Mouse (Mus musculus) kidney, adult 8-10 months (tissue): ENCODE measurements around the gene Foxn3.

Experiments used
- DNase-seq, 2 experiments: peaks; one replicate each; pipeline ENCODE4 v3.0.0; 2022

The Foxn3 gene

DNA sequence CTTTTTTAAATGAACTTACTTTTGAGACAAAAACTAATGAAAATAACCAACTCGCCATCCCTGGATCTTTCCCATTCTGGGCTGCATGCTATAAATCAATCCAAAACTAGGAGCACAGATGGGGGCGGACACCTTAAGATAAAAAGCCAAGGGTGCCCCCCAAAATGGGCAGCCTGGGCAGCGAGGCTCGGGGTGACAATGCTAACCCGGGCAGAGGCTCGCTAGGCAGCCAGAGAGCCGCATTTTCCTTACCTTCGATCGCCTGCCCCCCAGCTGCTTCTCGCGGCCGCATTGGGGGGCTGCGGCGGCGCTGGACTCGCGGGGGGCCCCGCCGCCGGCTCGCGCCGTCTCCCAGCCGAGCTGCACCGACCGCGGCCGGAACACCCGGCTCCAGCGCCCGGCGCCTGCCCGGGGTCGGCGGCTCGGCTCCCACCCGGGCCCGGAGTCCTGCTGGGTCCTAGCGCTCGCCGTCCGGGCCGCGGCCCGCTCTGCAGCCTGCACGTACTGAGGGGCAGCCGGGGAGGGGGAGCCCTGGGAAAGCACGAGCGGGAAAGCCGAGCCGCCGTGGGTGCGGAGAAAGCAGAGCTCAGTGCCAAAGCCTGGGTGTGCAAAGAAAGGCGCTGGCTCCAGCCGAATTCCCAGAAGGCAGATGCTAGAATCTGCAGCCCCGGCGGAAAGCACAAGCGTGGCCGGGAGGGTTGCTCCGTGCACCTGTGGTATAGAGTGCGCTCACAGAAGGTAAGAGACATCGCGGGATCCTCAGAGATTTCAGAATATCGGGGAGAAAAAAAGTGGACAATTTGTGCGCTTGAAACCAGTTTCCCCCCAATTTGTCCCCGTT lies at the start of gene Foxn3:
Foxn3 (minus strand) TSS at position 364 of the 841 bp plus-strand sequence.
- DNase-seq: peak; percentile 41 to 58

- DNase-seq: no peak
Measured at GRCm38 (mm10) chr12:99612181-99612871, 48.9 kb upstream of the Foxn3 start.

- DNase-seq: no peak
Measured at GRCm38 (mm10) chr12:99610868-99611267, 47.5 kb upstream of the Foxn3 start.

DNA sequence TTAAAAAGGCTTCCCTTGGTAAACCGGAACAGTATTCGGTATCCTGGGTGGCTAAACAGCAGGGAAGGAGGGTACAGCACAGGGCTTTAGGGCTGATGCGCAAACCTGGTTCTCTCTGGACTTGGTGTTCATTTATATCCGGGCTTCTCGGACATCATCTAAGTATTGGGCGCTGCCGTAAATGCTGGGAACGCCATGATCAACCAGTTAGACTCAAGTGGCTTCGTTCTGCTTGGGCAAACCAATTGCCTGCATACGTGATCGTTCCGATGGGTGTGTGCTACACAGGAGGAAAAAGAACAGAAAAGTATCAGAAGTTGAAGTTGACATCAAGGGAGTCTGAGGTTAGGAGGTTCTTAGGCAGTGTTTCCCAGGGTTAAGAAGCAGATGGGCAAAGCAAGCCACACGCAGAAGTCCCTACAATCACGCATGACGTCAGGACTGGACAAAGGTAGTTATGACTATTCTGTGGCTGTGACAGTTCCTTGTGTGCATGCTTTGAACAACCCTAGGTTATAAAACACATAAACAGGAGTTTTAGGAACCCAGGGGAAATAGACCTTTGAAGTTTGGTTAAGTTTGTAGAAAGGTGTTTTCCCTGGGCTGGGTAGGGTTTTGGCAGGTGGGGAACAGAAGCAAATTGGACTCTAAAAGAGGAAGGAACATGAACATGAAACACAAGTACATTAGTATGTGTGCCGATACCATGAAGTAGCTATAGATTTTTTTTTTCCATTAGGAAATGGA lies 46.9 kb upstream of the Foxn3 start:
- DNase-seq: no peak

DNA sequence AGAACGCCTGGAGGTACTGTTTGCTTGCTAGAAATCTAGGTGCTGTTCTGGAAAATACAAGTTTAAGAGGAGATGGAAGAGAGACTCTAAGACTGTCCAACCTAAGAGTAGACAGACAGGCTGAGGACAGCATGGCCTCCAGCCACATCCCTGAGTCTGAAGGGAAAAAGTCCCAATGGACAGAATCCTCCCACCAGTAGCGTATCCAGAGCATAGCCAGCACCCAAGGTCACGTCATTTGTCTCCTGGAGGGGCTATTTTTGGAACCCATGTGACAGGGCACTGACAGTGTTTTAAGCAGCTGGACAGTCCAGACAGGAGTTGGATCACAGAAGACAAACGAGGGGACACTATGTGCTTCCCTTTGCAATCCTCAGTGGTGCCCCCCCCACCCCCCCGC lies 46.3 kb upstream of the Foxn3 start:
- no peak for DNase-seq

DNA sequence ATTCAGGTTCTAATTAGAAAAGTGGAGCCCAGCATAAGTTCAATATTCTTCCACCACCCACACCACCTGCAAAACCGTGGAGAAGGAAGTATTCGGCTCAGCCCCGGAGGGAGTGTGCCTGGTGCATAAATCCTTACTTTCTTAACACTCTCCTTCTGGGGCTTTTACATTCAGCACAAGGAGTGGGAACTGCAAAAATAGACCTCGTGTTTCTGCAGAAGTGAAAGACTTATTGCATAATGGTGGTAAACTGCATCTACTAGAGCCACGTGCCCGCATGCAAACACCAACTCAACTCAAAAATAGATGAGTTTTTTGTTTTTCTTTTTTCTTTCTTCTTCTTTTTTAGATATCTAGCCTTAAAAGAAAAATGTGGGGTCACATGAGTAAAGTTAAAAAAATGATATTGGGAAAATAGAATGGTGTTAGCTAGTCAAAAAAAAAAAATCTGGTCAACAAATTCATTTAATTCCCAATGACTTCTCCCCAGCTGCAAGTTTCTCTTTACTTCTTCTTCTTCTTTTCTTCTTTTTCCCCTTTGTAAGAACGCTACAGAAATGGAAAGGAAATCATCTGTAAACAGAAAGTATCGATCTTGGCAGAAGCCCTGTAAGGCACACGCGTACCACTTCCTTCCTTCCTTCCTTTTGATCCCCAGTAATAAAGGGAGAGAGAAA lies 45.0 kb upstream of the Foxn3 start:
- no peak for DNase-seq

GRCm38 (mm10) chr12:99603381-99603780 lies 40.0 kb upstream of the Foxn3 start:
- DNase-seq: no peak

- no peak for DNase-seq
Measured at GRCm38 (mm10) chr12:99601841-99602240, 38.5 kb upstream of the Foxn3 start.

DNA sequence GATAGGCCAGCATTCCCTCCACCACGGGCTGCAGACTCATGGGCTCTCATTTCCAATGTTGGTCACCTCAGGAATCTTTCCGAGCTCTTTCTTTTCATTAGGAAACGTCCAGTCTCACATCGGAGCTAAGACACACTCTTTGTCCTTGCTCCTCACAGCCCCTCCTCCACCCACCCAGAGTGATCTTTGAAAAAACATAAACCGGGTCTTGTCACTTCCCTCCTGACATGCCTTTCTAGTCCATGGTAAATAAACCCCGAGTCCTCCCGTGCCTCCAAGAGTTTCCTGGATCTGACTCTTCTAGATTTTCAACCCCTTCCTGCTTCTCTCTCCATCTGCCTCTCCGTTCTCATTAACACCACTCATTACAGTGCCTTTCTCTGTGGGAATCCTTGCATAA lies 38.0 kb upstream of the Foxn3 start:
- DNase-seq: no peak

DNA sequence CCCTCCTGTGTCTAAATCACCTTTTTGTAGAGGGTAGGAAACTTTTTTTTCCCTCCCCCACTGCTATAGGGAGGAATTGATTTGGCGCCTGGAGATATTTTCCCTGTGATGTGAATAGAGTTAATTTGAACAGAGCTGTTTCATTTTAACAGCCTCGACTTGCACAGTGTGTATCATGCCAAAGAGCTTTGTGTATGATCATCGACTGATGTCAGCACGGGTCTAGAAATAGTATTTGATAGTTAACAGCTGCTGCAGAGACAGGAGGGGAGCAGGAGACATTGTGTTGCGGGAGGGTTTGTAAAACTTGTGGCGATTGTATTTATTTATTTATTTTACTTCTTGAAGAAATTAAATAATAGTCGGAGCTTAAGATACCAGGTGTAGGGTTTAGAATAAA lies 36.2 kb upstream of the Foxn3 start:
- DNase-seq: no peak

GRCm38 (mm10) chr12:99596397-99596796 lies 33.0 kb upstream of the Foxn3 start:
- DNase-seq: no peak

GRCm38 (mm10) chr12:99587338-99587737 lies 24.0 kb upstream of the Foxn3 start:
- DNase-seq: no peak

- DNase-seq: no peak
Measured at GRCm38 (mm10) chr12:99579989-99580388, 16.6 kb upstream of the Foxn3 start.

- DNase-seq: no peak
Measured at GRCm38 (mm10) chr12:99576682-99577081, 13.3 kb upstream of the Foxn3 start.

GRCm38 (mm10) chr12:99574299-99574698 lies 10.9 kb upstream of the Foxn3 start:
- no peak for DNase-seq

DNA sequence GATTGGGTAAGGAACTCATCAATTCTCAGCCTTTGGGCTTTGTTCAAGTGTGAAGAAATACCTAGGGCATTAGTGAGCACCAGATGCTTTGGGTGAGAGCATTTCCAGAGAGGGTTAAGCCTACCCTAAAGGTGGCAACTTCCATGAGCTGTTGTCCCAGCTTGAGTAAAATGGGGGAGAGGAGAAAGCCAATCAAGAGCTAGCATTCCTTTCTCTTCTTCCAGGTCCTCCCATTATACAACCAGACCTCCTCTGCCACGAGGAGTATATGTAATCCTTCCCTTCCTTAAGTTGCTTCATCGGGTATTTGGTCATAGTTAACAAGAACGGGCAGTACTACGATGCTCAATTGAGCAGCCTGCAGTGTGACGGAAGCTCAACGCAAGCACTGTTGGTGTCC lies 9.7 kb upstream of the Foxn3 start:
- DNase-seq: no peak

GRCm38 (mm10) chr12:99571999-99572398 lies 8.6 kb upstream of the Foxn3 start:
- no peak for DNase-seq

- peak in 1 of 2 experiments; percentile 54 for DNase-seq
Measured at GRCm38 (mm10) chr12:99570197-99570956, 7.0 kb upstream of the Foxn3 start.

GRCm38 (mm10) chr12:99565606-99566005 lies 2.2 kb upstream of the Foxn3 start:
- no peak for DNase-seq

DNA sequence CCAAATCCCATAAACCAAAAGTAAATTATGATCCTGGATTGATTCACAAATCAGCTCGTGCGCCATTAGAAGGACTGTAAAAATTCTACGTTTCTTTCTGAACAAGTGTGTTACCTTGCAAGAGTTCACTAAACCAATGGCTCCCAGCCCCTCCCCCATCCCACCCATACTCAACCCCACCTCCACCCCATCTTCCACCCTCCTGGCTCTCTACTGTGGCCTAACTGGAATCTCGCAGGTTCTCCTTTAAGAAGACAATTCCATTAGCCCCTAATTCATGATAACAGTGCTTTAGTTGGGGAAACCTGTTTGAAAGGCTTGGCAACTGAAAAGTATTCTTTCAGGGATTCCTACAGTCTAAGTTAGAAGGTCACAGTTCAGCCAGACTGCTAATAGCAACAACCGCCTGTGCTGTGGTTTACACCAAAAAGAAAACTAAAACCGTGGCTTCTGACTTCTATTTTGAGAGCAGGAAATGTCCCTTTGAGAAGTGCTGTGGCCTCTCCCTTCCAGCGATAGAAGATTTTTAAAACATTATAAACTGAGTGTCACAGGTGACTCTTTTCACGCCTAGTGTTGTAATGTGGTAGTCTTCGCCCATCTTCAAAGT lies 1.0 kb upstream of the Foxn3 start:
- no peak for DNase-seq

DNA sequence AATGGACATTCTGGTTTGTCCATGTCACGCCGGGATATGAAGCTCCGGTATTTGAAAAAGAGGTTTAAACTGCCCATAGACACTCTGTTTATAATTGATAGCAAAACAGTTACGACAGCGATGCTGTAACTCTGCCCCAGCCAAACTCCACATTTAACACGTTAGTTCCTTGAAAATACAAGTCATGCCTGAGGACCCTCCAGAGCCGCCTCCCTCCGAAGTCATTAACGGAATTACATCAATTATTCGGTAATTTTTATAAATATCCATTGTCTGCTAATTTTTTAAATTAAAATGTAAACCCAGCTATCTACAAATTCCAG lies 554 bp downstream of the Foxn3 start:
- DNase-seq: peak in 1 of 2 experiments; percentile 45
